In the genomic region with DNA sequence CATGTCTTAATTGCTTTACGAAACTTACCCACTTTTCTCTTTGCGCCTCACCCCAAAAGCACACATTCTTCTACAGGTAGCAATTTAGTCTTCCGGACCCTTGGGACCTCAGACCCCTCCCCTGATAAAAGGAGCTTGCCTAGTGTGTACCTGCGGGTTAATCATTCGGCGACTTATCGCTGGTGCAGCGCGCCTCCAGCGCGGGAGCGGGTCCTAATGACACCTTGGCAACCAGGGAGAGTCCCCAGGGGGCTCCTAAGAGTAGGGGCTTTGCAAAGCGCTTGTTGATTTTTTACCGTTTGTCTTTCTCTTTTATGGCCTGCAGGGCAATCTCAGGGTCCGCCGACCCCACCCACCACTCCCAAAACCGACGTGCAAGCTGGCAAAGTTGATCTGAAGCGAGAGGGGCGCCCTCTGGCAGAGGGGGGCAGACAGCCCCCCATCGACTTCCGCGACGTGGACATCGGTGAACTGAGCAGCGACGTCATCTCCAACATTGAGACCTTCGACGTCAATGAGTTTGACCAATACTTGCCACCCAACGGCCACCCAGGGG, we compare ENCODE assay signal across 8 mouse cellular contexts. TPM values are rescaled to one million over a fixed set of nuclear protein-coding genes. Genes with fewer than 3 reads are reported as not detected.
DNase-seq lines count a peak whose midpoint lies in the region; ATAC-seq and TF ChIP-seq lines count a peak whose summit lies in the region.

No protein-coding gene starts in this region.

- H3K9ac ChIP-seq in kidney, embryonic 14.5 days (ENCODE audit: low read depth, low read length) = peak overlapping the region; percentile 53
- peak overlapping the region; percentile 84 for H3K9ac ChIP-seq in hindbrain, embryonic 13.5 days
- peak overlapping the region; percentile 54 for H3K9ac ChIP-seq in midbrain, embryonic 15.5 days

- peak overlapping the region; percentile 71 for H3K4me3 ChIP-seq in kidney, embryonic 14.5 days (ENCODE audit: low read length)
- H3K4me3 ChIP-seq in hindbrain, embryonic 13.5 days = peak overlapping the region; percentile 70
- peak overlapping the region; percentile 57 for H3K4me3 ChIP-seq in midbrain, embryonic 15.5 days

- peaks cover 11% of the 10 kb centered on the region; the same call in 1 of the 2 replicates for H3K27me3 ChIP-seq in kidney, embryonic 14.5 days (ENCODE audit: control insufficient read depth, insufficient read depth, low read length)
- H3K27me3 ChIP-seq in hindbrain, embryonic 13.5 days = peaks cover 9% of the 10 kb centered on the region
- peaks cover 3% of the 10 kb centered on the region; the same call in 1 of the 2 replicates for H3K27me3 ChIP-seq in midbrain, embryonic 15.5 days (replicated peaks)

- 3% methylated on average over 30 of the region's 30 CpGs for WGBS in kidney, embryonic 14.5 days
- 3% methylated on average over 30 of the region's 30 CpGs for WGBS in hindbrain, embryonic 13.5 days
- 4% methylated on average over 30 of the region's 30 CpGs for WGBS in midbrain, embryonic 15.5 days

- no peak for DNase-seq in kidney, adult 8-10 months
- DNase-seq in brain, embryonic 14.5 days (ENCODE audit: low read depth) = peak; percentile 60
- no peak for DNase-seq in cerebellum, adult 11 months
- no peak for DNase-seq in right cerebral cortex, adult 2 months (ENCODE audit: low spot score in 2 of 2)
- no peak for DNase-seq in spleen, adult 18-20 months

- TF ChIP-seq CTCF in brain, embryonic 14.5 days (IDR thresholded peaks at IDR 0.05; ENCODE audit: borderline replicate concordance, extremely low read depth, insufficient read depth, insufficient read length) = no peak

- peaks cover 27% of the 10 kb centered on the region for H3K4me1 ChIP-seq in kidney, embryonic 14.5 days (ENCODE audit: control insufficient read depth, insufficient read depth, low read length)
- peaks cover 66% of the 10 kb centered on the region for H3K4me1 ChIP-seq in hindbrain, embryonic 13.5 days (replicated peaks)
- peaks cover 51% of the 10 kb centered on the region for H3K4me1 ChIP-seq in midbrain, embryonic 15.5 days

- no peak overlapping the region for H3K27ac ChIP-seq in kidney, embryonic 14.5 days (ENCODE audit: low read depth, low read length)
- H3K27ac ChIP-seq in hindbrain, embryonic 13.5 days = peak overlapping the region; percentile 90
- peak overlapping the region; percentile 74; the same call in 1 of the 2 replicates for H3K27ac ChIP-seq in midbrain, embryonic 15.5 days

- no peak for ATAC-seq in kidney, embryonic 14.5 days (ENCODE audit: low FRiP score, low TSS enrichment)
- no peak for ATAC-seq in hindbrain, embryonic 13.5 days (ENCODE audit: low FRiP score)
- ATAC-seq in midbrain, embryonic 15.5 days (replicated peaks) = no peak

- H3K4me2 ChIP-seq in kidney, embryonic 14.5 days (replicated peaks; ENCODE audit: low read depth, low read length) = peak overlapping the region; percentile 89
- peak overlapping the region; percentile 94 for H3K4me2 ChIP-seq in hindbrain, embryonic 13.5 days
- H3K4me2 ChIP-seq in midbrain, embryonic 15.5 days = peak overlapping the region; percentile 98

- no peaks in the 10 kb centered on the region for H3K36me3 ChIP-seq in kidney, embryonic 14.5 days (ENCODE audit: control insufficient read depth, insufficient read depth, low read length)
- H3K36me3 ChIP-seq in hindbrain, embryonic 13.5 days = no peaks in the 10 kb centered on the region
- H3K36me3 ChIP-seq in midbrain, embryonic 15.5 days (replicated peaks) = no peaks in the 10 kb centered on the region

- no peaks in the 10 kb centered on the region for H3K9me3 ChIP-seq in kidney, embryonic 14.5 days (ENCODE audit: control insufficient read depth, low read length)
- no peaks in the 10 kb centered on the region for H3K9me3 ChIP-seq in hindbrain, embryonic 13.5 days
- H3K9me3 ChIP-seq in midbrain, embryonic 15.5 days = no peaks in the 10 kb centered on the region

- TF ChIP-seq POLR2A in brain, embryonic 14.5 days (IDR thresholded peaks at IDR 0.05; ENCODE audit: borderline replicate concordance, extremely low read depth, insufficient read depth, insufficient read length, poor library complexity, severe bottlenecking) = no peak

RNA-seq across cellular contexts. Expression of gene Sox9, which starts 2.4 kb away (rescaled TPM):
- polyA plus RNA-seq in kidney, embryonic 14.5 days (2014; fragmentation: Nextera tagmentation; extraction: Ambion mirVana) = 39.3 and 42.4 TPM in 2 replicates
- 24.1 and 33.2 TPM in 2 replicates for polyA plus RNA-seq in brain, embryonic 14.5 days (2012; rRNA removed)
- polyA plus RNA-seq in hindbrain, embryonic 13.5 days (2015; fragmentation: Nextera tagmentation; extraction: Ambion mirVana) = 54.7 and 66.4 TPM in 2 replicates
- 43.0 and 49.3 TPM in 2 replicates for polyA plus RNA-seq in midbrain, embryonic 15.5 days (2015; fragmentation: Nextera tagmentation; extraction: Ambion mirVana)
